ENCODE assay signal across 30 mouse cellular contexts in genomic region chr6:146527537-146527936, GRCm38 (mm10). TPM values are rescaled to one million over a fixed set of nuclear protein-coding genes. Genes with fewer than 3 reads are reported as not detected.
DNase-seq lines count a peak whose midpoint lies in the region; ATAC-seq and TF ChIP-seq lines count a peak whose summit lies in the region.
"Had no signal": no experiment of that assay in that cellular context is flagged by ENCODE, and none has a peak within 500 bp of the region (broad histone marks: within the 10 kb centered on the region; RNA-seq: fewer than 3 reads in every experiment).

No protein-coding gene starts in this region.

- no peak overlapping the region for H3ac ChIP-seq in myocyte (ENCODE audit: control insufficient read depth, insufficient read length)

- peak; percentile 11 for DNase-seq in kidney, postnatal 10 days
- no peak for DNase-seq in kidney, adult 18-20 months
- peak; percentile 46 for DNase-seq in MN1 (ENCODE audit: low spot score)
- peak; percentile 82 for DNase-seq in Patski (ENCODE audit: low read depth, low spot score)
- no peak for DNase-seq in adrenal gland, postnatal 36 days
- no peak for DNase-seq in layer of hippocampus, postnatal 36 days
- no peak for DNase-seq in spleen, postnatal 14 days (ENCODE audit: low spot score in 2 of 2)
- DNase-seq: adrenal gland, adult 2 months; adrenal gland, postnatal 14 days; B cell, adult 2 months; cerebellum, adult 11-12 months; cerebellum, adult 8-10 months; cerebellum, postnatal 10 days; cerebellum, postnatal 36 days; embryo, embryonic 11 days; forebrain, postnatal 0 days; gastrocnemius, adult 2 months; gastrocnemius, postnatal 14 days; heart, postnatal 14 days; heart, postnatal 4 days had no signal

- H3K79me2 ChIP-seq in myocyte (ENCODE audit: control insufficient read depth, insufficient read depth): no peaks in the 10 kb centered on the region

- CTCF ChIA-PET in Patski (lab: Charles Lee): no interaction called here

- TF ChIP-seq CTCF in Patski (IDR thresholded peaks at IDR 0.05): no peak

- in situ Hi-C loops in Patski (cut with MboI; ENCODE audit: low pct_unique_long_range_greater_than_20kb): no loop called here

- peak; percentile 98 for ATAC-seq in Patski
- ATAC-seq: forebrain, embryonic 14.5 days; forebrain, postnatal 0 days; hindbrain, postnatal 0 days; inflammation-experienced regulatory T-cells, adult 6 months had no signal

- POLR2A ChIA-PET in Patski (lab: Charles Lee): no interaction called here

- peak overlapping the region; percentile 22 for H3K4me2 ChIP-seq in myocyte (ENCODE audit: low read depth)
- H3K4me2 ChIP-seq: embryonic facial prominence, embryonic 13.5 days; heart, embryonic 11.5 days; heart, embryonic 15.5 days; hindbrain, embryonic 14.5 days had no signal

- H3K36me3 ChIP-seq in myocyte (ENCODE audit: control insufficient read depth, insufficient read depth): no peaks in the 10 kb centered on the region
- H3K36me3 ChIP-seq: embryonic facial prominence, embryonic 10.5 days; embryonic facial prominence, embryonic 13.5 days; G1E; heart, embryonic 15.5 days had no signal

- no peaks in the 10 kb centered on the region for H3K27me3 ChIP-seq in Patski
- no peaks in the 10 kb centered on the region for H3K27me3 ChIP-seq in myocyte (ENCODE audit: control insufficient read depth, insufficient read depth, insufficient read length)
- H3K27me3 ChIP-seq: embryonic facial prominence, embryonic 13.5 days; heart, embryonic 15.5 days had no signal

- H3K4me3 ChIP-seq in myocyte: no peak overlapping the region
- H3K4me3 ChIP-seq: embryonic facial prominence, embryonic 10.5 days; embryonic facial prominence, embryonic 13.5 days; gastrocnemius, adult 2 months; heart, embryonic 15.5 days had no signal

- no peak for TF ChIP-seq POLR2A in myocyte (IDR thresholded peaks at IDR 0.05; ENCODE audit: insufficient read length, low read depth)

TF ChIP-seq in myocyte, 11 proteins besides CTCF, POLR2A, EP300 and RAD21:
- TF ChIP-seq SRF (IDR thresholded peaks at IDR 0.05; ENCODE audit: control insufficient read depth, insufficient read length, low read depth) (no peak), MAX (IDR thresholded peaks at IDR 0.05; ENCODE audit: low read depth) (no peak), MYOG (IDR thresholded peaks at IDR 0.05; ENCODE audit: control insufficient read depth in 1 of 3, insufficient read depth in 1 of 3, insufficient read length in 2 of 3, low read depth in 2 of 3) (no peak), MYOD1 (IDR thresholded peaks at IDR 0.05; ENCODE audit: control insufficient read depth in 1 of 3, insufficient read length in 2 of 3, low read depth in 2 of 3) (no peak), TCF3 (IDR thresholded peaks at IDR 0.05; ENCODE audit: insufficient read length, low read depth) (no peak), TCF12 (IDR thresholded peaks at IDR 0.05; ENCODE audit: insufficient read depth, poor library complexity, severe bottlenecking) (no peak), E2F4 (IDR thresholded peaks at IDR 0.05; ENCODE audit: insufficient read depth) (no peak), POLR2AphosphoS2 (IDR thresholded peaks at IDR 0.05; ENCODE audit: insufficient read length, low read depth) (no peak), USF1 (IDR thresholded peaks at IDR 0.05; ENCODE audit: low read depth) (no peak)
TF ChIP-seq in myocyte: peak in this region for 0.

RNA-seq across cellular contexts. Expression of gene Itpr2, which starts 25.5 kb away (rescaled TPM):
- 12.7 TPM for polyA plus RNA-seq in Patski (2021)
- polyA plus RNA-seq in myocyte (2012; fragmentation: generic; extraction: Trizol): 4.7 TPM
- 10 to 100 TPM; 38.2 to 47.8 TPM for total RNA-seq in adrenal gland, postnatal 36 days (2021)
- total RNA-seq in layer of hippocampus, postnatal 36 days (2021): 10 to 100 TPM; 15.7 to 21.3 TPM

RNA-seq across cellular contexts. Expression of gene Fgfr1op2, which starts 49.5 kb away (rescaled TPM):
- polyA plus RNA-seq in Patski (2021): 75.5 TPM
- 54.4 TPM for polyA plus RNA-seq in myocyte (2012; fragmentation: generic; extraction: Trizol)
- 100 to 1,000 TPM; 100 to 113 TPM for total RNA-seq in adrenal gland, postnatal 36 days (2021)
- 100 to 1,000 TPM; 109 to 114 TPM for total RNA-seq in layer of hippocampus, postnatal 36 days (2021)

RNA-seq across cellular contexts. Expression of gene Ints13, which starts 50.1 kb away (rescaled TPM):
- polyA plus RNA-seq in Patski (2021): 54.7 TPM
- polyA plus RNA-seq in myocyte (2012; fragmentation: generic; extraction: Trizol): 18.4 TPM
- total RNA-seq in adrenal gland, postnatal 36 days (2021): 10 to 100 TPM; 32.1 to 37.3 TPM
- 10 to 100 TPM; 41.1 to 51.9 TPM for total RNA-seq in layer of hippocampus, postnatal 36 days (2021)

Comparison
In these comparisons a context has a peak if more than half of its experiments do, and no peak if none do; other contexts are left out.
1. DNase-seq: peak in kidney, postnatal 10 days (single experiment), MN1 (single experiment) and Patski (single experiment); none in kidney, adult 18-20 months (single experiment), adrenal gland, postnatal 36 days (0 of 2), layer of hippocampus, postnatal 36 days (0 of 2) and spleen, postnatal 14 days (0 of 2).